Mouse (Mus musculus) heart, postnatal 36 days (tissue): ENCODE measurements around the gene Prkag3. TPM values are rescaled to one million over a fixed set of nuclear protein-coding genes. Genes with fewer than 3 reads are reported as not detected.

ENCODE experiments used
- DNase-seq, 2 experiments: peaks; one replicate each; pipeline ENCODE4 v3.0.0; 2021 to 2022
- intact Hi-C: fragments of 180-260 bp; cut with DNase I; formaldehyde crosslinking; loops from one replicate; pipeline ENCODE4 v1.15.1; 2025
- total RNA-seq, 2 experiments: library from RNA; stranded (reverse); gene quantifications; 2 replicates each; pipeline ENCODE4 v1.2.3; 2021

Prkag3 gene
- total RNA-seq, 2 experiments from 2014 or later: 1.1 to 1.4 TPM

DNA sequence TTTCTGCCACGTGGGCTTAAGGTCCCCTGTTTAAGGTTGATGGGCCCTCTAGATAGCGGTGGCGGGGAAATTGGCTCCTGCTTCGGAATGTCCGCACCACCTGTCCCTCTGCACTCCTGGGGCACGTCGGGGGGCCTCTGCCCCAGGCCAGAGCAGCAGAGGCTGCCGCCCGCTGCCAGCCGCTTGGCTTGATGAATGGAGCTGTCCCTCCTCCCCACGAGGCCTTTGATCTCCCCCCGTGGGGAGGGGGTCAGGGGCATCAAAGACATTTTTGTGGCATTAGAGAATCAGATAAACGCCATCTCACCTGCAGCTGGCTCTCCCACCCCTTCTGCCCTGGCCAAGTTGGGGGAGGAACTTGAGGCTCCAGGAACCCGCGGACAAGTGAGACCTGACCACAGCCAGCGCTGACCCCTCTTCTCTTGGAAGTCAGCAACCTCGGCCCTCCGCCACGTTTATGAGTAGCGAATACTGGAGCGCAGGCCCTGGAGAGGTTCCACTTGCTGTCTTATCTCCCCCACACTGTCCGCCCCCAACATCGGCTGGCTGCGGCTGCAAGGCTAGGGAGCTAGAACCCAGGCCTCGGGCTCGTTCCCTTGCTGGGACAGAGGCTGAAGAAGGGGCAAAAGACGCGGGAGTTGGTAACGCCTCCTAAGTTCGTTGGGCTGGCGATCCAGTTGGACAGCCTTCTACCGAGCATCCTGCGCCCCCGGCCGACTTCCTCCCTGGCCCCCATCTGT lies 21.9 kb upstream of the Prkag3 start:
- intact Hi-C loops: no loop called here
- DNase-seq: no peak

DNA sequence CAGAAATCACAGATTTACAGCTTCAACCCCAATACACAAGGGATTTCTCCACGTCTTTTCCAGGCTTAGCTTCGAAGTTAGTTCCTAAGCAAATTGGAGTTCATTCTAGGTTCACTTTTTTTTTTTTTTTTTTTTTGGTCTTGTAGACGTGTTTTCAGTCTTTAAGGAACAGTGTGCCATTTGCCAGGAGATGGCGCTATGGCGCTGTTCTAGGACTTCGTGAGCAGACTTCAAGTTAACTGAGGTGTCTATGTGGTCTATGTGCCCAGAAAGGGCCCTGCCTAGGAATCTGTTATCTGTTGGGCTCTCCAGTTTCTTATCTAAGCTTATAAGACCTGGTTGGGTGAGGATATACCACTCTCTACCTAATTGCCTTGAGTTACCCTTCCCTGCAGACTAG lies 14.1 kb upstream of the Prkag3 start:
- intact Hi-C loops: loop anchor here (2.0 kb wide), 1 partner anchor 40 kb away; no protein-coding TSS in a partner anchor
- DNase-seq: peak; percentile 63 to 67

DNA sequence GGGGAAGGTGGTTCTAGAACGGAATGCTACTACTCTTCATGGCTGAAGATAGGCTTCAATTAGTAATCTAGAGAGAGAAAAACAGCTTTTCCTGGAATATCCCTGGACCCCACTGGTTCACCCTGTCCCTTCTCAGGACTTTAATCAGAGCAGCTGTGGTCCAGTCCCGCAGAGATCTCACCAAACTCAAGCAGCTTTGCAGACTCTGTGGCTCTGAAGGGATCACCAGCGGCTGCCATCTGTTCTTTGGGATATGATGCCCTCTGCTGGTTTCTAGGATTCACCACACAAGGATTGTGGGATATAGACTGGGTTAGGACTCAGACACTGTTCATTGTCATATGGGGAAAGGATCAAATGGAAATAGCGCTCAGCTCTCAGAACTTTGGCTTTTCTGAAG lies 10.8 kb upstream of the Prkag3 start:
- peak; percentile 46 to 49 for DNase-seq
- intact Hi-C loops: loop anchor here (1.0 kb wide), 2 partner anchors 115 to 299 kb away; no protein-coding TSS in a partner anchor

DNA sequence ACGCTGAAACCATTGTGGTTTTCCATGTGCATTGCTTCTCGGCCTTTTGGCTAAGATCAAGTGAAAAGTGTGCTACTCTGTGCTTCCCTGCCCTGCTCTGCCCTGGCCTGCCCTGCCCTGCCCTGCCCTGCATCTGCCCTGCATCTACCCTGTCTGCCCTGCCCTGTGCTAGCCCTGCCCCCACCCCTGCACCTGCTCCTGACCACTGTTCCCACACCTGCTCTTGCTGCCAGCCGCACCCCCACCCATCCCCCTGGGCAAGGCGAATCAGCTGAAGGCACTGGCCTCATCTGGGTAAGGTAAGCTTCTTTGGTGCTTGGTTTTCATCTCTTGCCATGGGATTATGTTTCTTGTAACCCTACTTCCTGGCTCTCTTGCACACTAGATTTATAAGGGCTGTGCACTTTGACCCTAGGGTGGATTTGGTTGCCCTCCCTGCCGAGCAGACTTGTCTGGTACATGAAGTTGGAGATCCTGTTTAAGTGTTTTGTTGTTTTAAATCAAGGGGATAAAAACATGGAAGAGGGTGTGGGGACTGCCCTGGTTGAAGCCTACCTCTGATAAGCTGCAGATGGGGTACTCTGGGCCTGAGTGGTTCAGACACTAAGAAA lies 5.3 kb upstream of the Prkag3 start:
- intact Hi-C loops: no loop called here
- no peak for DNase-seq

DNA sequence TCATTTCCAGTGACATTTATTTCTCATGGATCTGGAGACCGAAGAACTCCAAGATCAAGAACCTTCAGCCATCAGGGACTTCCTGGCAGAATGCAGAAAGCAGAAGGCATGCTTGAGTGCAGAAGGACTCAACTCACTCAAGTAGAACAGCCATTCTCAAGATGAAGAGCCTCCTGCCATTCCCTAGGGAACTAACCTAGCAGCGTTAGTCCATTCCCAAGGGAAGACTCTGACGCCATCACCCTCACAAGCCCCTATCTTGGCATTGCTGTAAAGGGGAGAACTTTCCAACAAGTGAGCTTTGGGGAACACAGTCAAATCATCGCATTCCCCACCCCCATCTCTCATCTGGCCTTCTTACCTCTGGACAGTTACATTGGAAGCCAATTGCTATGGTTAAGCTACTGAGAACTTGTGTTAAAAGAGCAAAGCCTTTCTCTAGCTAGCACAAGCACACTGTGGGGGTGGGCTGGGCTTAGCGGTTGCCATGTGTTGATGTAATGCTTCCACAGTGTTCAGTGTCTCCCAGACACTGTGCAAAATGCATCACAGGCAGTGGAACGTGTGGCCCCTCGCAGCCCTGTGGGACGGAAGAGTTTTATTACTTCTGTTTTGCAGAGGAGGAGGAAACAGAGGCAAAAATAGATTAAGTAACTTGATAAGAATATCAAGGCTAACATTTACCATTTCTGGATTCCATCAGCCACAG lies 4.4 kb upstream of the Prkag3 start:
- DNase-seq: no peak
- intact Hi-C loops: no loop called here

DNA sequence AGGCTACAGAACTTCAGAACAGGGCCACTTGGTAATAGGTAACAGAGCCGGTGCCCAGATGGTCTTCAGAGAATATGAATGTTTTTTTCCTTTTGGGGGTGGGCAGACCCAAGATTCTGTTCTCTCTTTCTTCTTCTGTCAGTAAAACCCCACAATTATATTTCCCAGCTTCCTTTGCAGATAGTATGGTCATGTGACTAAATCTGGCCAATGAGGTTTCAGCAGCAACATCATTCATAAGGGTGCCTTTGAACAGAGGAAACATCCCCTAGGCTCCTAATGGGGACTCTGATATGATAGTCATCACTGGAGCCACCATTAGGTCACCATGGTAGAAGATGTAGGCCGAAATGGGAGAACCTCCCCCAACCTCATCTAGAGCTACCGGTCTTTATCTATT lies 3.8 kb upstream of the Prkag3 start:
- intact Hi-C loops: no loop called here
- DNase-seq: no peak

DNA sequence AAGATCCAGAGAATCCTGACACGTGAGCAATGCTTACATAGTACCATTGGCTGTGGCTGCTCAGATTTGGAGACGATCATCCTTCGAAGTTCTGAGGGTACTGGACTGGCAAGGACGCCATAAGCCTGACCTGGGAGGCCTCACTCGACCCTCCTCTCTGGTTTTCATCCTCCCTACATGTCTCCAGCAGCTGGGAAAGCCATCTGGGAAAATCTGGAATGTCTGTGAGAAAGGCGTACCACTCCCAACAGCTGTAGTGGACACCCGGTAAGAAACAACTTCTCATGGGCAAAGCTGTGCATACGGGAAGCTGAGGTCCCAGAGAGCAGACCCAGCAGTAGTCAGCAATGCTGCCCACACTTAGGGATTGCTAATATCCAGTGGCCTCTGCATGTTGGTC lies 3.1 kb upstream of the Prkag3 start:
- intact Hi-C loops: no loop called here
- no peak for DNase-seq

DNA sequence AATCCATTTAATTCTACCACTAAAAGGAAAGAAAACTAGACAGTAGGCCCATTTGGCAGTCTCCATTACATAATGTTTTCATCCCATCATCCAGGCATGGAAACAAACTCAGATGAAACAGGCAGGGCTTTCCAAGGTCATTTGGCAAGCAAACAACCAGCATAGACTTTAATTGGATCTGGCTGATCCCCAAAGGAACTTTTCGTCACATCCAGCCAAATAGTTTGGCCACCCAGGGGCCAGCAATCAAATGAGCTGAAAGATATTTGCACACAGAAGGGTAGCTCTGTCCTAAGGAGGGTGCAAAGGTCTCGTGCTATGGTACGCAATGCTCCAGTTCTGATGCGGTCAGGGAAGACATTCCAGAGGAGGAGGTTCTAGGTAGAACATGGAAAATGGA lies 1.7 kb upstream of the Prkag3 start:
- DNase-seq: no peak
- intact Hi-C loops: no loop called here

DNA sequence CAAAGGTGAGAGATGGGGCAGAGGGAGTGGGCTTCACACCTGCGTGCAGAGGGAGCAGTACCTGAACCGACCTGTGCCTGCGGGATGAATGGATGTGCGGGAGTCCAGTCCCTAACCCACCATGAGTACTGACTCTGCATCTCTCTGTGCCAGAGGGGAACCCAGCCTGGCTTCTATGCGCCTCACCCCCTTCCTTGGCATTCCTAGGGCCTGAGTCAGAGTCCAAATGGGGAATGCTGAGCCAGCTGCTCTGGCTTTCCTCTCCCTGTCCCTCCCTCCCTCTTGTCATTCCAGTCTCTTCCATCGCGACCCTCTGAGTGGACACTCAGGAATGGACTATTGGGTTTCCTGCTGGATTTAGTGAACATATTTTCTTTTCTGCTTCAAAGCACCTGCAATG lies 280 bp upstream of the Prkag3 start:
- intact Hi-C loops: loop anchor here (2.0 kb wide), 1 partner anchor 34 kb away; no protein-coding TSS in a partner anchor

DNA sequence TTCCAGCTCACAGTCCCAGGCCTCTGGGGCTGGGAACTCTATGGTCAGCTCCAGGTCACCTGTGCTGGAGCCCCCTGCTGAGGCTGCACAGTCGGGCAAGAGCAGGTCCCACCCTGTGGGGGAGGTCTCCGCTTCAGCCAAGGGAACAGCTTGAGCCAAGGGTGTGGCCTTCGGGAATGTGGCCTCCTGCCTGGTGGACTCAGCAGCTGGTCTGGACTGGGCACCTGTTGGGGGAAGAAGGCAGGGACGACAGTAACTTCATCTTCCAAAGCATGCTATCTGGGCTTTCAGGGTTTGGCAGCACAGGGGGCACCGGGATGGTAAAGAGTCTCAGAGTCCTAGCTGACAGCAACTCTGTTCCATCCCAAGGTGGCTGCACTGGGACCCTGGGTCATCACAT lies 1.7 kb downstream of the Prkag3 start:
- DNase-seq: no peak
- intact Hi-C loops: no loop called here

More for the DNA sequence above, 280 bp upstream of the Prkag3 start:
- peak; percentile 49 to 50 for DNase-seq

DNA sequence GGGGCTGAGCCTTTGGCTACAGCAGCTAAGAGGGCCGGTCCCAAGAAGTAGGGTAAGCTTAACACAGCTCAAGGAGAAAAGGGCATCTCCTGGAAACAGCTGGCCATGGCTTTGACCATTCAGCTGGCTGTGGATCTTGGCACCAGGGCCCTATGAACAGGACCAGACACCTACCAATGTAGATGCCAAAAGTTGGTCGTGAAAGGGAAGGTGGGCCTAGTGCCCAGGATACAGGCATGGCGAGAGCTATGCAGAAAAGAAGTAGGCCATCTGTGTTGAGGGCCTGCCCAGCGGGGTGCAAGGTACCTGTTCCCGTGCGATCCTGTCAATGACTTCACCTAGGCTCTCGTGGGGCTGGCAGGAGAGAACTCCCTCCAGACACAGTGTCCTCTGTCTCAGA lies 8.2 kb downstream of the Prkag3 start:
- intact Hi-C loops: no loop called here
- peak in 1 of 2 experiments; percentile 18 for DNase-seq

DNA sequence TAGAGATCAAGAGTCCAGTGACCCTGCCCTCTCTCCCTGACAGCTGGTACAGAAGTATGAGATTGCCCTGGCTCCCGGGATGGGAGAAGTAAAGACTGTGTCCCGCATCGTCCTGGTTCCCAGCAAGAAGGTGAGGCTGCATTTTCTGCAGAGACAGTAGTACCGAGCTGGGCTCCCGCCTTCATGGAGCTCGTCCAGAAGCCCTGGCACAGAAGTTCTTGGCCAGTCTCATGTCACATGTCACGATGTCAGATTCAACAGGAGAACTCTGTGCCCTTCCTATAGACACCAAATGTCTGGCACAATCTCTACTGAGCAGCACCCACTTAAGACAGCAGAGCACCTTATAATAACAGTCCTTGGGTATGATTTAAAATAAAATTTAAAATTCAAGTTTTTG lies 11.5 kb downstream of the Prkag3 start:
- no peak for DNase-seq
- intact Hi-C loops: no loop called here

DNA sequence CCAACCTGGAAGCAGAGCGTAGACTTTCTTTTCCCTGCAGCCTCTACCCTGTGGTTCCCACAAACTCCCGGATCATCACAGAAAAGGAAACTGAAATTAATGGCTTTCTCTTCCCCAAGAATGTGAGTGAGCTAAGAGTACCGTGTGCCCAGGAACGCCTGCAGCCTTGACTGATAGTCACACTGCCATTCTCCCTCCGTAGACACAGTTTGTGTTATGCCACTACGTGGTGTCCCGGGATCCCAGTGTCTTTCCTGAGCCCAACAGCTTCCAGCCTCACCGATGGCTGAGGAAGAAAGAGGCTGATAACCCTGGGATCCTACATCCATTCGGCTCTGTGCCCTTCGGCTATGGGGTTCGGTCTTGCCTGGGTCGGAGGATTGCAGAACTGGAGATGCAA lies 12.0 kb downstream of the Prkag3 start:
- intact Hi-C loops: no loop called here
- no peak for DNase-seq

DNA sequence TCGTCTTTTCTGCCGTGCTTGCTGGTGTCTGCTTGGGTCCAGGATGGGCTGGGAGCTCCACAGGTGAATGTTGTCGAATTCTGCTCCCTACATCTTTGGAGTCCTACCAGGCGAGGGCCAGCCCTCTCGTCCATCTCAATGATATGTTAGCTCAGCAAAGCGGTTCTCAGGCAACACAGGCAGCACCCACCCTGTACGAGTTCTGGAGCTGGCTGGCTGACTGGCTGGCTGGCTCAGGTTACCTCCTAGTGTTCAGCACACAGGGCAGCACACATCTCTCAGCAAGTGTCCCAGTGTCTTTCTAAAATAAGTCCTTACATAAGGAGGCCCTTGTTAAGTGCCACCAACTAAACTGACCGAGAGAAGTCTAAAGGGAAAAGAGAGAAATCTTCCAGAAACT lies 20.6 kb downstream of the Prkag3 start:
- DNase-seq: no peak
- intact Hi-C loops: no loop called here

DNA sequence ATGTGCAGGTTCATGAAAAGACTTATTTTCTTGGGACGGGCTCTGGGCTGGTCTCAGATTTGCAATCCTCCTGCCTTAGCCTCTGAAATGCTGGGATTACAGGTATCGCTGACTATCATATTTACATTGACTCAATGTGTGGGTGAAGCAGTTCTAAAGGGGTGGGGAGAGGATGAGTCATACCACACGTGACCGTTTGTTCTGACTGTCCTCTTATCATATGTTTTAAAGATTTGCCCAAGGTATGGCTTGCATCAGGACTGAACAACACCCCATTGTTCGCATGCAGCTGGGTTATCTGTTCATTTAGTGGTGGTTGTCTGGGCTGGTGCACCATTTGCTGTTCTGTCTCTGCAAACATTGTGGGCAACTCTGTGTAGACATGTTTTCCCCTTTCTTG lies 22.3 kb downstream of the Prkag3 start:
- intact Hi-C loops: no loop called here
- no peak for DNase-seq

DNA sequence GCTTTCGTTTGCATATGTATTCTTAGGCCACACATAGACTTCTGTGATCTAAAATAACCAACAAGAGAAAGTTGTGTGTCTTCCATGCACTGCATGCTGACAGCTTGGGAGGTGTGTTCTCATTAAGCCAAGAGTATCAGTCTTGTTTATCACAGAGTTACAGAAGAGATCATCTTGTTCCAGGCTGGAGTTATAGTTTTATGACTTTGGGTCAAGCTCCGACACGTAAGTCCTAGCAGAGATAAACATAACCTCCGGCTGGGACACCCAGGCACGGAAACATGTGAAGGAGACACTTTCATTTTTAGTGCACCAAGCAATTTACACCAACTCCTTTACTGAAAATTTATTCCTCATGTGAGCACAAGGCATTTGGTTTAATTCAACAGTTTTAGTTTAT lies 22.9 kb downstream of the Prkag3 start:
- DNase-seq: no peak
- intact Hi-C loops: no loop called here

DNA sequence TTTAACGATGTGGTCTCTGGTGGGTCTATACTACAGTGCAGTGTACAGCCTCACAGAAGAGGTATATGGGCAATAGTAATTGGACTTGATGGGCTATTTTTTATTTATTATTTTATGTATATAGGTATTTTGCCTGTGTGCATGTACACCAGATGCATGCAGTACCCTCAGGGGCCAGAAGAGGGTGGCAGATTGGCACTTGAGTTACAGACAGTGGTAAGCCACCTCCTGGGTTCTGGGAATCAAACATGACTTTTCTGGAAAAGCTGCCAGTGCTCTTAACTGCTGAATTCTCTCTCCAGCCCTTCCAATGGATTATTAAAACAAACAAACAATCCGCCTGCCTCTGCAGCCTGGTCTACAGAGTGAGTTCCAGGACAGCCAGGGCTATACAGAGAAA lies 25.3 kb downstream of the Prkag3 start:
- peak in 1 of 2 experiments; percentile 27 for DNase-seq
- intact Hi-C loops: no loop called here

DNA sequence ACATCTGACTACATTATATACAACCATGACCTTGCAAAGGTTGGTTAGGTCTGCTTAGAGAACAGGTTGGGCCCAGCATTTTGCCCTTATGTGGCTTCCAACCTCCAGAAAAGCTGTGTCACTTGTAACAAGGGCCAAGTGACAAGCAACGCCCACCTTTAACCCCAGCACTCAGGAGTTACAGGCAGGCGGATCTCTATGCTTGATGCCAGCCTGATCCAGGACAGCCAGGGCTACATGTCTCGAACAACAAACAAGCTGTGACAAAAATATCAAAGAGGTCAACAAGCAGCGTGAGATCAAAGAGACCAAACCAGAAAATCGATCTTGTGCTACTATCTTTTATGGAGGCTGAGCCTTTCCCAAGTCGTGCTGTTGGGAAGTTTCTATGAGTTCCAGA lies 27.4 kb downstream of the Prkag3 start:
- intact Hi-C loops: no loop called here
- DNase-seq: no peak

DNA sequence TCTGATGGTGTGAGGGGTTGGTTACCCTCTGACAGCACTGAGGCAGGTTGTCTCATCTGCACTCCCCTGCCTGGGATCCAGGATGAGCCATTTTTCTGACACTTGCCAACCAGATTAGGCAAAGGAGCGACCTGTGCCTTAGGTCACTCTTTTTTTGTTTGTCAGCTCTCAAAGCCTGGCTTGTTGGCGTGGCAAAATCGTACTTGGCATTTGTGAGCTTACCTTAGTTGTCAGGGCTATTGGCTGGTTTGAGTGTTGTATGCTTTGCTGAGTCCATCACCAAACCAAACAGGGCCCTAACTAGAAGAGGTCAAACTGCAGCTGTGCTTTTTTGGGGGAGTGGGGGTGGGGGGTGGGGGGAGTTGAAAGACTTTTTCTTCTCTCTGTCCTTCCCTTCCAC lies 29.7 kb downstream of the Prkag3 start:
- DNase-seq: no peak
- intact Hi-C loops: no loop called here

DNA sequence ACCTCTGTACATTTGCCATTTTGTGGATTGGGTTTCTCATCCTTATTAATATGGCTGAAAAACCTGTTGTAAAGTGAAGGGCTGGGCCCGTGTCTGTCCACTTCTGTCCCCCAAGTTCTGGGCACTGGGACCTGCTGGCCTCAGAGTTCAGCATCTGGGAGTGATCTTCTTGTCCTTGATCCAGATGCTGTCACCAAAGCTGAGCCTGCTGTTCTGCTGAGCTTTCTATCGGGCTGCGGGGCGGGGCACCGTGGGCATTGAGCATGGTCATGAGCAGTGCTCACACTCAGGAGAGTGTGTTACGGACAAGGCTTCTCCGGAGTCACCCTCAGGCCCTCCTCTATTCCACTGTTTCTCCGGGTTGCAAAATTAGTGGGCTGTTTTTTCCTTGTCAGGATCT lies 30.9 kb downstream of the Prkag3 start:
- no peak for DNase-seq

DNA sequence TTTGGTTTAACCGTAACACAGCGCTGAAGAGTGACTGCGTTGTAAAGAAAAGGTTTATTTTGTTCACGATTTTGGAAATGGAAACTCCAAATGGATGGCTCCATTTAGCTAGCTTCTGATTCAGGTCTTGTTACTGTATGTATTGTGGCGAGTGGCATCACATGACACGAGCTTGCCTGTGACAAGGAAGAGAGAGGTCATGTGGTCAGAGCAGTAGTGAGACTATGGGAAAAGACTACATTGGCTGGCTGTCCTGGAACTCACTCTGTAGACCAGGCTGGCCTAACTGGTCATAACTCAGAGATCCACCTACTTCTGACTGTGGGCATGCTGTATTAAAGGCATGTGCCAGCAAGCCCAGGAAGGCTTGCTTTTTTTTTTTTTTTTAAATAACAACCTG lies 33.1 kb downstream of the Prkag3 start:
- intact Hi-C loops: loop anchor here (2.0 kb wide), 1 partner anchor 33 kb away; the partner anchor contains the start of gene Prkag3
- DNase-seq: no peak

More for the DNA sequence above, 30.9 kb downstream of the Prkag3 start:
- intact Hi-C loops: no loop called here

DNA sequence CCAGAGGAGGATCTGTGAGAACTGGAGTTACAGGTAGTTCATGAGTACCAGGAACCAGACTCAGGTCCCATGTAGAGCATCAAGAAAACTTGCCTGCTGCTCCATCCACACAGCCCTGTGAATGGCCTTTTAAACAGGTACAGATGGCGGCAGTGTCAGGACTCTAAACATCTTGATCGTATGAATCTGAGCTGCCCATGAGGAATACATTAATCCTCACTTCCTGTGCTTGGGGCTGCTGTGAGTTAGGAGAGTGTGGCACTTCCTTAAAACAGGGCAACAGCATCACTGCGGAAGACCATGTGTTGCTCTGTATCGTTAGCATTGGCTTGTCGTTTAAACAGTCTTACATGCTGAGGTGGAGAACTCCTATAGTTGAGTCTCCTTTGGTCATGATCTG lies 33.6 kb downstream of the Prkag3 start:
- DNase-seq: no peak
- intact Hi-C loops: loop anchor here (2.0 kb wide), 1 partner anchor 33 kb away; the partner anchor contains the start of gene Prkag3
